Mouse (Mus musculus) liver, postnatal 0 days (tissue): ENCODE data around the gene Dzank1.

ENCODE experiments used
- CTCF ChIP-seq: sonication (generic); IDR thresholded peaks from 2 replicates; pipeline ENCODE4 v1.5.1; 2016; ENCODE audit warnings: antibody characterized with exemption, low read depth
- EP300 ChIP-seq: IDR thresholded peaks from 2 replicates; pipeline ENCODE4 v1.6.1; 2016; ENCODE audit warnings: antibody characterized with exemption, low read depth, mild to moderate bottlenecking

DNA sequence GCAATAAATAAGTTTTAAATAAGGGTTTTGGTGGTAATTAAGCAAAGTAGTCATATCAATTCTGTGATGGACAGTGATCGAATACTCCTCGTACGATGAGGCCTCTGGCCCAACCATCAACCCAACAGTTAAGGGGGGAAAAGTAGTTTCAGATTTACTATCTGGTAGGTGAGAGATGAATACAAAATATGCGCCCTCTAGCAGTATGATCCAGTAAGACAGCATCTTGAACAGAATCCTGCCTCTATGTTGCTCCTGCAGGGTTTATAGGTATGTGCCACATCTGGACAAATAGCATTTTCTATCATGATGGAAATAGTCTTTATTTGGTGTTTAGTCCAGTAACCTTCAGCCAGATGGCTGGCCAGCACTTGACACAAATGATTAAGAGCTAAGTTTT is 14.0 kb upstream of the Dzank1 start:
- TF ChIP-seq CTCF, result peak; percentile 30
- TF ChIP-seq EP300, result no peak
